Mouse (Mus musculus) liver, embryonic 13.5 days (tissue): ENCODE data around the gene Ccnjl. TPM values are rescaled to one million over a fixed set of nuclear protein-coding genes. Genes with fewer than 3 reads are reported as not detected.
A peak's percentile ranks its signal among the peaks of the same experiment; 100 is the strongest.

Experiments used
- ATAC-seq: fragments of 200-750 bp; cut with Nextera tagmentation; 2 replicates; pipeline ENCODE4 v1.8.0; 2017; ENCODE audit warnings: low read depth, mild to moderate bottlenecking, moderate number of reproducible peaks, moderate library complexity
- DNase-seq: peaks from one replicate; pipeline ENCODE4 v3.0.0; 2022
- H3K27ac ChIP-seq: fragments of 300-500 bp; sonication (generic); 2 replicates; pipeline ENCODE4 v1.5.1; 2015; ENCODE audit warnings: moderate library complexity, mild to moderate bottlenecking, inconsistent platforms
- H3K27me3 ChIP-seq: fragments of 300-500 bp; sonication (generic); 2 replicates; pipeline ENCODE4 v1.6.1; 2015; ENCODE audit warnings: mild to moderate bottlenecking, inconsistent platforms
- H3K36me3 ChIP-seq: fragments of 300-500 bp; sonication (generic); 2 replicates; pipeline ENCODE4 v1.6.1; 2015; ENCODE audit warnings: mild to moderate bottlenecking, inconsistent platforms
- H3K4me1 ChIP-seq: fragments of 300-500 bp; sonication (generic); replicated peaks from 2 replicates; pipeline ENCODE4 v1.6.1; 2015; ENCODE audit warnings: inconsistent platforms
- H3K4me2 ChIP-seq: fragments of 300-500 bp; sonication (generic); 2 replicates; pipeline ENCODE4 v1.6.1; 2015; ENCODE audit warnings: inconsistent platforms, mild to moderate bottlenecking, moderate library complexity
- H3K4me3 ChIP-seq: fragments of 300-500 bp; sonication (generic); replicated peaks from 2 replicates; pipeline ENCODE4 v1.5.1; 2015; ENCODE audit warnings: mild to moderate bottlenecking, inconsistent platforms
- H3K9ac ChIP-seq: fragments of 300-500 bp; sonication (generic); 2 replicates; pipeline ENCODE4 v1.6.1; 2015; ENCODE audit warnings: mild to moderate bottlenecking, inconsistent platforms
- H3K9me3 ChIP-seq: fragments of 300-500 bp; sonication (generic); replicated peaks from 2 replicates; pipeline ENCODE4 v1.6.1; 2016; ENCODE audit warnings: inconsistent platforms
- WGBS: fragments of 180-500 bp; shearing (Covaris S2); methylation state at CpG from one replicate; pipeline ENCODE4 v1.1.7; 2015; ENCODE audit not compliant: insufficient replicate concordance; 5-methylcytosine and 5-hydroxymethylcytosine counted together
- polyA plus RNA-seq: library from polyadenylated mRNA; unstranded; fragments of >200 nt; fragmentation: Nextera tagmentation; extraction: Ambion mirVana; gene quantifications from 2 replicates; pipeline ENCODE4 v1.2.1, GENCODE M21; 2015

Gene Ccnjl
- polyA plus RNA-seq, 1 experiment from 2014 or later = 2.7 TPM

GRCm38 (mm10) chr11:43495532-43495931, 33.1 kb upstream of the Ccnjl start:
- 45% methylated on average over 3 of the region's 3 CpGs for WGBS
- no peak overlapping the region for H3K27ac ChIP-seq

DNA sequence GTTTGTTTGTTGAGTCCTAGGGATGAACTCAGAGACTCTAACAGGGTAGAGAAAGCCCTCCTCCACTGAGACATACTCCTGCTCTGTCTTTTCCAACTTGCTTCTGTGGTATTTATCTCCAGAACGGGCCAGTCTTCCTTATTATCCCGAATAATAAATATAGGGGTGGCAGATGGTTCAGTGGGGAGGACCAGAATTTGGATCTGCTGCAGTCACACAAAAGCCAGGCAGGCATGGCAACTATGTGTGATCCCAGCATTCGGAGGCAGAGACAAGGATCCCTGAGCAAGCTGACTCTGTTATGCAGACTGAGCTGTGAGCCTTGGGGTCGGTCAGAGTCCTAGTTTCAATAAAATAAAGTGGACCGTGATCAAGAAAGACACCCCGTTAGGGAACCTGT, 27.3 kb upstream of the Ccnjl start:
- Histone ChIP-seq H3K4me1 (no peaks in the 10 kb centered on the region), H3K36me3 (no peaks in the 10 kb centered on the region), H3K9ac (no peak overlapping the region), H3K4me3 (no peak overlapping the region), H3K9me3 (no peaks in the 10 kb centered on the region), H3K27ac (no peak overlapping the region), H3K4me2 (no peak overlapping the region), H3K27me3 (no peaks in the 10 kb centered on the region)
- 69% methylated on average over 6 of the region's 6 CpGs for WGBS
- DNase-seq (no peak), ATAC-seq (no peak)

More at GRCm38 (mm10) chr11:43495532-43495931, 33.1 kb upstream of the Ccnjl start:
- H3K9ac ChIP-seq = no peak overlapping the region
- no peak for ATAC-seq
- no peaks in the 10 kb centered on the region for H3K4me1 ChIP-seq
- no peaks in the 10 kb centered on the region for H3K36me3 ChIP-seq
- no peak overlapping the region for H3K4me3 ChIP-seq
- H3K27me3 ChIP-seq = no peaks in the 10 kb centered on the region
- no peaks in the 10 kb centered on the region for H3K9me3 ChIP-seq
- no peak overlapping the region for H3K4me2 ChIP-seq
- DNase-seq = no peak

- WGBS = 67% methylated on average over 7 of the region's 7 CpGs
- DNase-seq (no peak), ATAC-seq (no peak)
- Histone ChIP-seq H3K27ac (no peak overlapping the region), H3K9ac (no peak overlapping the region), H3K4me3 (no peak overlapping the region), H3K36me3 (no peaks in the 10 kb centered on the region), H3K4me1 (no peaks in the 10 kb centered on the region), H3K9me3 (no peaks in the 10 kb centered on the region), H3K4me2 (no peak overlapping the region), H3K27me3 (no peaks in the 10 kb centered on the region)
These were observed 23.4 kb upstream of the Ccnjl start for GRCm38 (mm10) chr11:43505188-43505587.

- H3K9ac ChIP-seq = no peak overlapping the region
- no peaks in the 10 kb centered on the region for H3K36me3 ChIP-seq
- H3K4me2 ChIP-seq = no peak overlapping the region
- H3K4me1 ChIP-seq = no peaks in the 10 kb centered on the region
- H3K27me3 ChIP-seq = no peaks in the 10 kb centered on the region
- H3K27ac ChIP-seq = no peak overlapping the region
- H3K4me3 ChIP-seq = no peak overlapping the region
- ATAC-seq (no peak), DNase-seq (no peak)
- H3K9me3 ChIP-seq = no peaks in the 10 kb centered on the region
- 64% methylated on average over 6 of the region's 6 CpGs for WGBS
These were observed 20.6 kb upstream of the Ccnjl start for GRCm38 (mm10) chr11:43507976-43508375.

- ATAC-seq = no peak
- WGBS = 81% methylated on average over 5 of the region's 5 CpGs
- H3K27me3 ChIP-seq = no peaks in the 10 kb centered on the region
These were observed 18.7 kb upstream of the Ccnjl start for GRCm38 (mm10) chr11:43509878-43510277.

GRCm38 (mm10) chr11:43512661-43513190, 15.9 kb upstream of the Ccnjl start:
- no peak for DNase-seq
- no peaks in the 10 kb centered on the region for H3K36me3 ChIP-seq
- H3K4me3 ChIP-seq = no peak overlapping the region
- H3K9ac ChIP-seq = no peak overlapping the region
- H3K27me3 ChIP-seq = no peaks in the 10 kb centered on the region
- H3K9me3 ChIP-seq = no peaks in the 10 kb centered on the region
- H3K4me1 ChIP-seq = no peaks in the 10 kb centered on the region
- no peak overlapping the region for H3K27ac ChIP-seq
- ATAC-seq = no peak
- H3K4me2 ChIP-seq = no peak overlapping the region
- 39% methylated on average over 2 of the region's 2 CpGs for WGBS

More at GRCm38 (mm10) chr11:43509878-43510277, 18.7 kb upstream of the Ccnjl start:
- no peak overlapping the region for H3K4me3 ChIP-seq
- DNase-seq = no peak
- no peaks in the 10 kb centered on the region for H3K36me3 ChIP-seq
- H3K27ac ChIP-seq = no peak overlapping the region
- H3K4me1 ChIP-seq = no peaks in the 10 kb centered on the region
- no peak overlapping the region for H3K4me2 ChIP-seq
- H3K9ac ChIP-seq = no peak overlapping the region
- H3K9me3 ChIP-seq = no peaks in the 10 kb centered on the region

- DNase-seq = no peak
These were observed 12.1 kb upstream of the Ccnjl start for GRCm38 (mm10) chr11:43516344-43517021.

DNA sequence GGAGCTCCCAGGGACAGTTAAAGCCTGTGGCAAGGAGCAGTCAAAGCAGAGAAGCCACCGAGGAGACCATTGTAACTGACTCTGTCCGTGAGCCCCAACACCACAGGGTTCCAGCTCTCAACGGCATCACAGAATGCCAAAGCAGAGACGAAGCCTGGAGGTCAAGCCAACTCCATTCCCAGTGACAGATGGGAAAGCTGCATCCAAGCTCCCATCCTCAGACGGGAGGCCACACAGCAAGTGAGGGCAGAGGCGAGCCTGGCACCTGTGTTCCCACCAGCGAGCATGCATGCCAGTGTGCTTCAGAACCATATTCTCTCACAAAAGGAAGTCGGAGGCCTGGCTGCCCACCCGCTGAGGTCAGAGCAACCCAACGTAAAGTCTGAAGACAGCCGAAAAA, 10.9 kb upstream of the Ccnjl start:
- Histone ChIP-seq H3K9ac (no peak overlapping the region), H3K27me3 (no peaks in the 10 kb centered on the region), H3K4me1 (no peaks in the 10 kb centered on the region), H3K9me3 (no peaks in the 10 kb centered on the region), H3K27ac (no peak overlapping the region), H3K4me3 (no peak overlapping the region), H3K4me2 (no peak overlapping the region), H3K36me3 (no peaks in the 10 kb centered on the region)
- DNase-seq = no peak
- 76% methylated on average over 11 of the region's 11 CpGs for WGBS
- no peak for ATAC-seq

More at GRCm38 (mm10) chr11:43516344-43517021, 12.1 kb upstream of the Ccnjl start:
- Histone ChIP-seq H3K9ac (no peak overlapping the region), H3K4me1 (no peaks in the 10 kb centered on the region), H3K4me3 (no peak overlapping the region), H3K27me3 (no peaks in the 10 kb centered on the region), H3K4me2 (no peak overlapping the region), H3K9me3 (no peaks in the 10 kb centered on the region), H3K27ac (no peak overlapping the region), H3K36me3 (no peaks in the 10 kb centered on the region)
- 0 out of 2 replicates have a peak, but pooled peaks have one; percentile 18 for ATAC-seq
- WGBS = 35% methylated on average over 8 of the region's 8 CpGs

GRCm38 (mm10) chr11:43518086-43518485, 10.5 kb upstream of the Ccnjl start:
- ATAC-seq = no peak
- Histone ChIP-seq H3K27ac (no peak overlapping the region), H3K36me3 (no peaks in the 10 kb centered on the region), H3K4me3 (no peak overlapping the region), H3K27me3 (no peaks in the 10 kb centered on the region), H3K4me1 (no peaks in the 10 kb centered on the region), H3K9me3 (no peaks in the 10 kb centered on the region), H3K4me2 (no peak overlapping the region), H3K9ac (no peak overlapping the region)
- DNase-seq = no peak

DNA sequence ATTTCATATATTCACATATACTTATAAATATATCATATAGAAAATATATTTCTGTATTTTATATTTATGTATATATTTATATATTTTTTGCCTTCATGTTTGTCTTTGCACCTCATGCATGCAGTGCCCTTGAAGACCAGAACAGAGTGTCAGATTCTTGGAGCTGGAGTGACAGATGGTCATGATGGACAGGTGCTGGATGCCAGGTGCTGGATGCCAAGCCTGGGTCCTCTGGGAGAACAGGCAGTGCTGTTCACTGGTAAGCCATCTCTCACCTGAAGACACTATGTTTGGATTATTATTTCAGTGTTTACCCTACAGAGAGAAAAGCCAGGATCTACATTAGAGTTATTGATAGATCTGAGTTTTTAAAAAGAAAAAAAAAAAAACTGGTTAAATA, 9.8 kb upstream of the Ccnjl start:
- Histone ChIP-seq H3K27ac (no peak overlapping the region), H3K4me2 (no peak overlapping the region), H3K36me3 (no peaks in the 10 kb centered on the region), H3K9ac (no peak overlapping the region), H3K27me3 (no peaks in the 10 kb centered on the region), H3K4me3 (no peak overlapping the region), H3K9me3 (no peaks in the 10 kb centered on the region), H3K4me1 (no peaks in the 10 kb centered on the region)
- DNase-seq = no peak
- no peak for ATAC-seq

GRCm38 (mm10) chr11:43520521-43520920, 8.1 kb upstream of the Ccnjl start:
- H3K27me3 ChIP-seq = no peaks in the 10 kb centered on the region
- H3K4me2 ChIP-seq = no peak overlapping the region
- 65% methylated on average over 3 of the region's 3 CpGs for WGBS
- H3K9me3 ChIP-seq = no peaks in the 10 kb centered on the region
- no peaks in the 10 kb centered on the region for H3K36me3 ChIP-seq
- no peak overlapping the region for H3K27ac ChIP-seq
- no peak for DNase-seq
- no peak for ATAC-seq
- H3K4me1 ChIP-seq = no peaks in the 10 kb centered on the region
- no peak overlapping the region for H3K4me3 ChIP-seq
- H3K9ac ChIP-seq = no peak overlapping the region

DNA sequence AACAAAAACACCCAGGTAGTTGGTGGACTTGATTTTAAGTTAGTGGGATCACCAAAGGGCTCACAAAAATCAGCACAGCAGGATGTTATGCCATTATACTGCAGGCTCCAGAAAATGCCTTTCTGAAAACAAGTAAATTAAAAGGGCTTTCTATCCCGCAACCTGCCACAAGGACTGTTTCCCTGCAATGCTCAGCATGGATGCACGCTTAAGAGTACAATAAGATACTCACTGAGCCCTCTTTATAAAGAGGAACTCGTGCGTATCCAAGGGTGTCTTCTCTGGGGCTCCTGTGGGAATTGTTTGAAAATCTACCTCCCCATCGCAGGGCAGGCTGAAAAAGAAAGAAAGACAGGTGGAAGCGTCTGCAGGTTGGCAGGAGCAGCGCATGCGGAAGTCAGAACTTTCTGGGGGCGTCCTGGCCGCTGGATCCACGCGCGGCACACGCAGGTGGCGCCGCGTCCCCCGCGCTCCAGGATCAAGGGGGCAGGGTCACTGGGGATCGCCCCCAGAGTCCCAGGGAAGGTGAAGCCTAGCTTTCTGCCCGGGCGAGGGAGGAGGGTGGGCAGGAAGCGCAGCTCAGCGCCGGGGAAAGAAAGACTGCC, 404 bp upstream of the Ccnjl start:
- ATAC-seq = no peak
- H3K9me3 ChIP-seq = no peaks in the 10 kb centered on the region
- WGBS = 2% methylated on average over 25 of the region's 25 CpGs
- H3K4me3 ChIP-seq = peak overlapping the region; percentile 64
- DNase-seq = no peak
- H3K27ac ChIP-seq = no peak overlapping the region
- peak overlapping the region; percentile 60 for H3K9ac ChIP-seq
- no peaks in the 10 kb centered on the region; the same call in 1 of the 2 replicates for H3K4me1 ChIP-seq
- H3K36me3 ChIP-seq = no peaks in the 10 kb centered on the region
- peaks cover 35% of the 10 kb centered on the region for H3K27me3 ChIP-seq
- peak overlapping the region; percentile 75 for H3K4me2 ChIP-seq
